Mouse (Mus musculus) megakaryocyte, adult 5-6 weeks (primary cell): ENCODE results near the gene Gcdh. TPM values are rescaled to one million over a fixed set of nuclear protein-coding genes. Genes with fewer than 3 reads are reported as not detected.
"Not testable (repeated sequence)": the region's sequence is repeated elsewhere in the genome, so short reads cannot be mapped to it uniquely, and the experiment has no call there.

Experiments used
- ATAC-seq: 2 replicates; pipeline ENCODE4 v1.8.0; 2016; ENCODE audit warnings: mild to moderate bottlenecking, inconsistent platforms; ENCODE audit not compliant: poor library complexity, severe bottlenecking
- total RNA-seq, 2 experiments: library from RNA; stranded (forward) in 1 of 2; stranded (reverse) in 1 of 2; fragments of 153-499, 151-499 nt in 1 of 2; fragments of 221-1000, 200-1000 nt in 1 of 2; gene quantifications; 2 replicates each; pipeline versions ENCODE4 v1.2.3 to v1.2.4; 2015 to 2017

Gcdh gene
- total RNA-seq, 2 experiments from 2014 or later = 7.4 to 9.7 TPM

DNA sequence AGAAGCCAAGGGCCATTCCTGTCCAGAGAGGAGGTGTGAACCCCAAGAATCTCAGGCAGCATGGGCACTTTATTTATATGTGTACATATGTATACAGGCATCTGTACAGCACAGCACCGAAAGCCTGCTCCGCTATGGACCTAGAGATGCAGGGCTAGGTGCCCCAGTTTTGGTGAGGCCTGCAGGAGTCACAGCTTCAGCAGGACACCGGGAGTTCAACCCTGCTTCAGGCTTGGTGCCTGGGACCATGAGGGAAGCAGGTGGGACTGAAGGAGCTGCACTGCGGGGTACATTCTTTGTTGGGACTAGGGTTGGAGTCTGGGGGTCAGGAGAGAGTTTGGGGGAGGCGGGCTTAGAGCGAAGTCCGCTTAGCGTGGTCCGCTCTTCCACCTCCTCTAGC, 18.1 kb upstream of the Gcdh start:
- ATAC-seq = no peak

DNA sequence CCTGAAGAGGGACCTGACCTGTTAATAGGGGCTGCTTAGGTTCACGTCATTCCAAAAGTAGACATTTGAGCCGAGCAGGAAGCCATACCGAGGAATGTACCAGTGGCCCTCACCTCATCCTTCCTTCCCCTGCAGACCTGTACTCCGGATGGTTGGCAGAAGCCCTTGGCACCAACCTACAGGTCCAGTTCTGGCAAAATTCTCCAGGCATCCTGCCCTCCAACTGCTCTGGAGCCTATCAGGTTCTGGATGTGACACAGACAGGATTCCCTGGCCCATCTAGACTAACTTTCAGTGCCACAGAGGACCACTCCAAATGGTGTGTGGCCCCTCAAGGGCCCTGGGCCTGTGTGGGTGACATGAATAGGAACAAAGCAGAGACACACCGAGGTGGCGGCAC, 16.8 kb upstream of the Gcdh start:
- no peak for ATAC-seq

DNA sequence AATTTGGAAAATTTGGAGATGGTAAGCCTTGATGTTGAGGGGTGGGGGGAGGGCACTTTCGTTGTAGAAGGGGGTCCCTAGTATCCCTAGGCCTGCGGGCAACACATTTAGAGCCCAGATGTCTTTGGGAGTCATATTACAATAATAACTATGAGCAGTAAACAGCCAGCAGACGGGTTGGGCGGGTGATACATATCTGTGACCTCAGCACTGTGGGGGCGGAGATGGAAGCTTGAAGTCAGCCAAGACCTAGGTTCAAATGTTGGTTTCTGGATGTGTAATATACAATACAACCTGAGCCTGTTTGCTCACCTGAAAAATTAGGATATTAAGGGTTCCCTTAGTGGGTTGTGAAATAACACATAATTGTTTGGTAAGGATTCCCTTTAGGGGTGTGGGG, 16.2 kb upstream of the Gcdh start:
- no peak for ATAC-seq

DNA sequence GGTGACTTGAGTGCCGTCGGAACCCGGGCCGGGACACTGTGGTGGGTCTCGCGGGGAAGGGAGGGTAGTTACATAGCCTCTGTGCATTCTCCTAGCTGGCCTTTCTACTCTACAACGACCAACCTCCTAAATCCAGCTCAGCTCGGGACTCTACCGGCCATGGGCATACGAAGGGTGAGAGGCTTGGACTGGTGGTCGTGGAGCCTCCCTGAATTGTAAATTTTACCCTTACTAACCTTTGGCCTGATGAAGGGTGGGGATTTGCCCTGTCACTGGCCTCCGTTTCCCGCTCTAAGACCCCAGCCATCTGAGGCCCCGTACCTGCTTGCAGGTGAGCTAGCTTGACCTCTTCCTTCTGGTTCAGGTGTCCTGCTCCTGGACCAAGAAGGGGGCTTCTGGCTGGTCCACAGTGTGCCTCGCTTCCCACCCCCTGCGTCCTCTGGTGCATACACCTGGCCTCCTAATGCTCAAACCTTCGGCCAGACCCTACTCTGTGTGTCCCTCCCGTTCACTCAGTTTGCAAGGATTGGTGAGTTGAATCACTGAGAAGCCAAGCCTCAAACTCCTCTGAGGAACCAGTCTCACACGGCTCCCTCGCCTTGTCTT, 15.5 kb upstream of the Gcdh start:
- ATAC-seq = no peak

DNA sequence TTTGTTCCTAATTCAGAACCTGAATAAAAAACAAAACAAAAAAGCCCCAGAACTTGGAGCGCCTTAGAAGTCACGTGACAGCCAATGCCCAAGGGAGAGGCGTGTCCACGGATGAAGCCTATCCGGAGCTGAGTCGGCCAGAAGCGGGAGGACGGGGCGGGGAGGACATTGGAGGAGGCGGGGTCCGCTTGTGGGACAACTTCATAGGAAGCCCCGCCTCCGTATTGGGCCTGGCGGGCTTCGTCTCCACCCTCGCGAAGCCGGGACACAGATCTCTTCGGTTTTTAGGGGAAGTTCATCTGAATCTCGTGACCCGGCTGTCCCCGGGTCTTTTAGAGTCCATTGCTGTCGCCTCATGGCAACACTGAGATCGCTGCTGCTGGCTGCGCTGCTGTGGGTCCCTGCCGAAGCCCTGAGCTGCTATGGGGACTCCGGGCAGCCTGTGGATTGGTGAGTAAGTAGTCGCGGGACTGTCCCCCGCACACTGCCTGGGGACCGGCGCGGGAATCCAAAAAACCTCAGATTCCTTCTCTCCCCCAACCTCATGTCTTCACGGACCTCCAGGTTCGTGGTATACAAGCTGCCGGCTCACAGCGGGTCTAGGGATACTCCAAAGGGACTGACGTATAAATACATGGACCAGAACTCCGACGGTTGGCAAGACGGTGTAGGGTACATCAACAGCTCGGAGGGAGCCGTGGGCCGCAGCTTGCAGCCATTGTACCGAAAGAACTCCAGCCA, 14.9 kb upstream of the Gcdh start, which contains the start of gene Dnase2a:
Gene Dnase2a, plus strand, starts transcription at position 140 of the 741 bp plus-strand sequence.
- peak; percentile 91 for ATAC-seq

DNA sequence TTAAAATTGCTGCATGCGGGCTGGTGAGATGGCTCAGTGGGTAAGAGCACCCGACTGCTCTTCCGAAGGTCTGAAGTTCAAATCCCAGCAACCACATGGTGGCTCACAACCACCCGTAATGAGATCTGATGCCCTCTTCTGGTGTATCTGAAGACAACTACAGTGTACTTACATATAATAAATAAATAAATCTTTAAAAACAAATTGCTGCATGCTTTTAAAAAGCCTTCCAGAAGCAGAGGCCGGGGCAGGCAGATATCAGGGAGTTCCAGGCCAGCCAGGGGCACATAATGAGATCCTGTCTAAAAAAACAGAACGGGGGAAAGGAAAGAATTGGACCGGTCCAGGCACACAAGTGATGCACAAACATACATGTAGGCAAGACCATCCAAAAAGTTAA, 14.3 kb upstream of the Gcdh start:
- not testable (repeated sequence) for ATAC-seq

DNA sequence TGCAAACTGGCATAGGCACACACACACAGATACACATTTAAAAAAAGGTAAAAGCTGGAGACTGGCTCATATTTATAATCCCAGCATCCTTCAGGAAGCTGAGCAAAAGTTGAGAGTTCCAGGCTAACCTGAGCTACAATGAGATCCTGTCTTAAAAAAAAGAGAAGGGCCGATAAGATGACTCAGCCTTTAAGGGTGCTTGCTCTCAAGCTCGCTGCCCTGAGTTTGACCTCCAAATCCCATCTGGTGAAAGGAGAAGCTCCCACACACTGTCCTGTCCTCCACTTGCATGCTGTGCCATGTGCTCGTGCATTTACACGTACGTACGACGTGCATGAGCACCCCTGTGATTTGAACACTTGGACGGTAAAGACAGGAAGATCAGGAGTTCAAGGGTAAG, 13.8 kb upstream of the Gcdh start:
- no peak for ATAC-seq

DNA sequence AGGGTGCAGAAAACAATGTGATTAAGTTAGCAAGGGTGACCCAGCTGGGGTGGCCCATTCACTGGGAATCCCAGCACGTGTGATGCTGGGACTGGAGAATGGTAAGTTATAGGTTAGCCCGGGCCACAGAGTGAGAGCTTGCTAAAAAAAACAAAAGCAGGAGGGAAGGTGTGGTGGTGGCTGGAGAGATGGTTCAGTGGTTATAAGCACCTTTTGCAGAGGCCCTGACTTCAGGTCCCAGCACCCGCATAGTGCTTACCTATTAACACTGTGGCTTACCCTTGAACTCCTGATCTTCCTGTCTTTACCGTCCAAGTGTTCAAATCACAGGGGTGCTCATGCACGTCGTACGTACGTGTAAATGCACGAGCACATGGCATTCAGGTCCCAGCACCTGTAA, 13.3 kb upstream of the Gcdh start:
- ATAC-seq = no peak

DNA sequence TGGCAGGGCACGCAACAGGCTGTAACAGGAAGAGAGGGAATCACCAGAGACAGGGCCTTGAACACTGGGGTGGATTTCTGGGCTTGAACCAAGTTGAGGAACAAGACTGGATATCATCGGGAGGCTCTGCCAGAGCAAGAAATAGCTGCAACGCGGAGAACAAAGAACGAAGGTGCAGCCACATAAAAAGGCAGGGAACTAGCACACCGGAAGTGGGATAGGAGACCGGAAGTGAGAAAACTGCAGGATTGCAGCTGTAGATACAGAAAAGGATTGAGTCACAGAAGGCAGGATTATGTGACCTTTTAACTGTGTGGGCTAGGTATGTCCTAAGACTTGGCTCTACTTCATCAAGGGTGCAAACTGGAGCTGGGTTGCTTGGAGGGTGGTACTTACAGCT, 10.6 kb upstream of the Gcdh start:
- no peak for ATAC-seq

DNA sequence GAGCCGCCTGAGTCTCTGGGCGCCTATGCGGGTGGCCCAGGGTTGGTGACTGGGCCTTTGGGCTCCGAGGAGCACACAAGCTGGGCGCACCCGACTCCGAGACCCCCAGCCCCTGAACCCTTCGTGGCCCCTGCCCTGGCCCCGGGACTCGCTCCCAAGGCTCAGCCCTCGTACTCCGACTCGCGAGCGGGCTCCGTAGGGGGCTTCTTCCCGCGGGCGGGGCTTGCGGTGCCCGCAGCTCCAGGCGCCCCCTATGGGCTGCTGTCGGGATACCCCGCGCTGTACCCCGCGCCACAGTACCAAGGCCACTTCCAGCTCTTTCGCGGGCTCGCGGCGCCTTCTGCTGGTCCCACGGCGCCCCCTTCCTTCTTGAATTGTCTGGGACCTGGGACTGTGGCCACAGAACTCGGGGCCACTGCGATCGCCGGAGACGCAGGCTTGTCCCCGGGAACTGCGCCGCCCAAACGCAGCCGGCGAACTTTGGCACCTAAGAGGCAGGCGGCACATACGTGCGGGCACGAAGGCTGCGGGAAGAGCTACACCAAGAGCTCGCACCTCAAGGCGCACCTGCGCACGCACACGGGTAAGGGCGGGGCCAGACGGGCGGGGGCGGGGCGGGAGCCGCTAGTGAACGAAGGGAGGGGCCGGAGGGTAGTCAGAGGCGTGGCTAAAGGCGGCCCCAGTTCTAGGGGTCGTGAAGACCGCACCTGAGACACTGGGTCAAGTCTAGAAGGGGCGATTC, 9.4 kb upstream of the Gcdh start:
- ATAC-seq = peak; percentile 94

DNA sequence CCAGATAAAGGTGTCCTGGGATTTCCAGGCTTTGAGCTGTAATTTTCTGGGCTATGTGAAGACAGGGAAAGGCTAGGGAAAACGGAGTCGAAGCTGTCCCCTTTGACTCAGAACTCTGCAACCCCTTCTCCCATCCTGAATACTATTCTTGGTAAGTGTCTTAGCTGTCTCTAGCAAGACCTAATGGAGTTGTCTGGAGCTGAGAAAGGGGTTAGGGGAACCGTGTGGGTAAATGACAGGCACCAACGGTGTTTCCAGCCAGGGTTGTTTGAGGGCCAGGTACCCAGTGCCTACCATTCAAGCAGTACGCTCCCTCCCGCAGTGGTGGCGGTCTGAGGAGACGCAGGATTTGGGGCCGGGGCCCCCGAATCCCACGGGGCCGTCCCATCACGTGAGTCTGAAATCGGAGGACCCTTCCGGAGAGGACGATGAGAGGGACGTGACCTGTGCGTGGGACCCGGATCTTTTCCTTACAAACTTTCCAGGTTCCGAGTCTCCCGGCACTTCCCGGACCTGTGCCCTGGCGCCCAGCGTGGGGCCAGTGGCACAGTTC, 8.7 kb upstream of the Gcdh start:
- ATAC-seq = peak; percentile 1; the same call in 1 of the 2 replicates

DNA sequence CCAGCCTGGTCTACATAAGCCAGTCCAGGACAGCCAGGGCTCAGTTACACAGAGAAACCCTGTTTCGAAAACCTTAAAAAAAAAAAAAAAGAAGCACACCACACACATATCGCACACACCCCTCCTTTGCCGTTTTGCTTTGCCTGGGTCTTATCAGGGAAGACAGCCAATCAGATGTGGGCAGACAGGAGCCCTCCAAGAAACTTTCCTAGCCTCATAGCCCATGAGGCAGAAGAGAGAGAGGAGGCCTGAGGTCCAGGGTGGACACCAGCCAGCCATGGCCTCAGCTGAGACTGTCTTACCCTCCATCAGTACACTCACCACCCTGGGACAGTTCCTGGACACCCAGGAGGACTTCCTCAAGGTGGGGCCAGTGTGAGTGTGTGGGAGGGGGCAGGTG, 8.0 kb upstream of the Gcdh start, which contains the start of gene Klf1:
Gene Klf1, plus strand, starts transcription at position 177 of the 400 bp plus-strand sequence.
- ATAC-seq = no peak

DNA sequence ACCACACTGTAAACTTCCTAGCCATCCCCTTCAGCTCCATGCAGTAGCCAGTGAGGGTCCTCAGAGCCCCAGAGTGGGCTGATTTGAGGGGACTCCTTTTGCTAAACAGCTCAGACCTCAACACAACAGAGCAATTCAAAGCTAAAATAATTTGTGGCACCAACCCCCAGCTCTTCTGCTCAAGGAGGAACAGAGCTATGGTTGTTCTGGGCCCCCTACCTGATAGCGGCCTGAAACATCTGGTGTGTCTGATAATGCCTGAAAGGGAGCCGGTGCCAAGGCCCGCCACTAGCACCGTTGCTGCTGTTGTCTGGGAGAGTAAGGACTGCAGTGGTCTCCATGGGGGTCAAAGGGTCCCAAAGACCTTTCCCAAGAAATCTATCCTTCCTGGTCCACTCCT, 7.3 kb upstream of the Gcdh start:
- ATAC-seq = no peak

DNA sequence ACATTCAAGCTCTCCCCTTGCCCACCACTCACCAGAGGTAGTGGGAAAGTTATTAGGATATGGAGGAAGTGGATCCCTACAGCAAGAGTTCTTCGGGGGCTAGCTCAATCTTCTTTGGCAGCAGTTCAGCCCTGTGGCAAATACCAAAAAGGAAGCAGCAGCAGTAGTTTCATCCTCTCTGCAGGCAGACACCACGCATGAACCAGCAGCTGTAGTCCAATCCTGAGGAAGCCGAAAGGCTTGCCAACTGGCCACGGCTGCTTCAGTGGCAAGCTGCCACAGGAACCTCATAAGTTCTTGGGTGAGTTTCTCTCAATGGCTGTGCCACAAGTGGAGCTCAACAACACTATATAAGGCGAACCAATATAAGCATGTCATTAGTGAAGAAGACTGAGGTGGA, 2.2 kb upstream of the Gcdh start:
- ATAC-seq = no peak

DNA sequence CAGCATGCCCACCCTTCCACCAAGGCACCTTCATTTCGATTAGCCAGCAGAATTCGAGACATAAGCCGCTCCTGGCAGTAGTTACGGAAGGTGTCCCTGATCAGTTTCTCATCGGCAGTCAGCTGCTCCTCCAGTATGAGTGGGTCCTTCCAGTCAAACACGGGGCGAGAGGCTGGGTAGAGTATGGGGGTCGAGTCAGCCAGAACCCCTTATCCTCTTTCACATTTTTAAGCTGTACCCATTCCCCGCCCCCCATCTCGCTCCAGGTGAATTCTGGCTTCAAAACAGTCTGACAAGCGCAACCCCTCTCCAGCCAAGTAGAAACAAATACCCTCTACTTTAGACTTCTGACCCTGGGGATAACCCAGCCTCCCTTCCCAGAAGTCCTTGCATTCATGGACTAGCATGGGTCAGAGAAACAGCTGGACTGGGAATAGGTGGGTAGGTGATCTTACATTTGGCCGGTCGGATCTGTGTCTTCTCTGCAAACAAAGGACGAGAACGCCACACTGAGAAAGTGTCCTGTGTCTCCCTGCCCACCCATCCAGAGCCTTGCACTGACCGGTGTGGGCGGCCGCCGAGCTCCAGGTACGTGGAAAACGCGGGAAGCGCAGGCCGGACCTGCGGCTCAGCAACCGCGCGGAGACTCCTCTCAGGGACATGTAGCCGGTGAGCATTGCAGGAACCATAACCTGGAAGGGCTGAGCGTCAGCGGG, 570 bp downstream of the Gcdh start:
- no peak for ATAC-seq

DNA sequence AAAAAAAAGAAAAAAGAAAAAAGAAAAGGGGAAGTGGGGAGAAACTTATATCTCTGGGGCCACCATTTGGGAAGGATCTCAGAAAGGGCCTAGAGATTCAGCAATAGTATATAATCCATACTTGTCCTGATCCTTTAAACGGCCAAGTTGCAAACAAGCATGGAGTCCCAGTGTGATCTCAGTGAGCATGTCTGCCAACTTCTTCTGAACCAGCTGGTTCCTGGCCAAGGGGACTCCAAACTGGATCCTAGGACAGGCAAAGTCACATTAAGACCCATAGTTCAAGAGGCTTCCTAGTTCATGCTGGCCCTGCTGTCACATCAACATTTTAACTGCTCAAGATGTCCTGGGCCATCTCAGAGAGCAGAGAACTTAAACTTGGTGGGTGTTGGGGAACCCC, 4.6 kb downstream of the Gcdh start:
- ATAC-seq = no peak

DNA sequence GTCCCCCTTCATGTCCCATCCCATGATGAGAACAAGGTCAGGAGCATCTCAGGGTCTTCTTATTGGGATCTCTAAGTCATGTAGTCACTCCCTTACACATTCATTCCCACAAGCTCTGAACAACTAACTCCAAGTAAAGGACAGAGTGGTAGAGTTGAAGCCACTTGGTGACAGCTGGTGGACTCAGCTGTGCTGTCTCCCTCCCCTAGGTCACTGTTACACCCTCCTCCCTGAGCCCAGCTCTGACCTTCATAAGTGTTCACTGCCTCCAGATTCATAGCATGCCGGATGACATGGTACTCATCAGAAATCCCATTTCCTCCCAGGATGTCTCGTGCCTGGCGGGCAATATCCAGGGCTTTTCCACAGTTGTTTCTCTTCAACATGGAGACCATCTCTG, 5.4 kb downstream of the Gcdh start:
- no peak for ATAC-seq

DNA sequence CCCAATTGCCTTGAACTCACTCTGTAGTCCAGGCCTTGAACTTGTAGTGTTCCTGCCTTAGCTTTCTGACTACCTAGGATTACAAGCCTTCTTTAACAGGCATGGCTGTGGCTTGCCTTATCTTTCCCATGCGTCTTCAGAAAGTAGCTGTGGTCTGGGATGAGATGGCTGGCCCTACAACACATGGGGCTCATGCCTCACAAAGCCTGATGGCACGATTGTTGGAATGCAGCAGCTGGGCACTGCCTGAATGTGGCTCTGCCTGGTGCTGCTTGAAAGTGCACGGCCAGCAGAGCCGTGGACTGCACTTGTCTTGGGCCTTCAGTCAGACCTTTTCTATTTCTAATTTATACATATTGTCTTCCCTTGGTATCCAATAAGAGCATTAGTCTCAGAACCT, 9.0 kb downstream of the Gcdh start:
- ATAC-seq = no peak

DNA sequence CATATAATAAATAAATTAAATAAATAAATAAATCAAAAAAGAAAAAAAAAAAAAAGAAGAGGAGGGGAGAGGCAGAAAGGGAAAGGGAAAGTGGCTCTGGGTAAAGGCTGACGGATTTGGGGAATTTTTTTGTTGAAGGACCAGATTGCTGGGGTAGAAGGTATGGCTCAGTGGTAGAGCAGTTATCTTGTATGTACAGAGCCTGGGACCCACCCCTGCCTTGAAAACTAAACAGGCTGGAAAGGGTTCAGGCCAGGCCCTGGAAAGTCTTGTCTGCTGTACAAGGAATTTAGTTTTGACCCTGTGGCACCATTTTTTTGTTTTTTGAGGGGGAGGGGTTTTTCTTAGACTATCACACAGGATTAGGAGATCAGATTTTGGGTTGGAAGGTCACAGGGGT, 14.8 kb downstream of the Gcdh start:
- ATAC-seq = no peak

DNA sequence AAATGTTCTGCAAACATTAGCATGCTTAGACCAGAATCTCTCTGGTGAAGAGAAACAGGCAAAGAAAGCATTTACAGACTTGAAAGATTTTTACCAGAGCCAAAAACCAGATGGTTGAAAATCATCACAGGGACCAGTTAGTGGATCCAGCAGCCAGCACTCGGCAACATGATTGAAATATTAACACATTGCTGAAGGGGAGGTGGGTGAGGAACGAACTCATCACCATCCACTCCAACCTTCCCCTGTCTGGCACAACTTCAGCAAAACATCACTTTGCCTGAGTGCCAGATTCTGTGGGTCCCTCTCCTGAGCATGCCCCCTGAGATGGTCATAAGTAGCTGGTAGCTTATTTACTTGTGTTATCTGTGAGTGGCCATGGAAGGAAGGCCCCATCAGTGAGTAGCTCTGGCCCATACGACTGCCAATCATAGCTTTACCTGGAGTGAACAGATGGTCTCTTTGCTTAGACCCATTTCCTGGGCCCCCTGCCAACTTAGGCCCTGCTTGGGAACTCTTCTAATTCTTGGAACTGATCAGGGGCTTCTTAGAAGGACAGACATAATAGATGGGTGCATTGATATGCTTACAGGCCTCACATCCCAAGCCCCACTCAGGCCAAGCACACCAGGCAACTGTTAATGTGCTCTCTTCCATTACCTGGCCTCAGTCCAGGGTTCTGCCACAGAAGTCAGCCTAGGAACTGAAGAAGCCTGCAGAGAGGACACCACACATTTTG, 16.3 kb downstream of the Gcdh start:
- no peak for ATAC-seq
